Mouse (Mus musculus) spleen, postnatal 14 days (tissue): ENCODE data around the gene Ankrd13b.
"Not testable (repeated sequence)": the region's sequence is repeated elsewhere in the genome, so short reads cannot be mapped to it uniquely, and the experiment has no call there.

Source experiments
- DNase-seq, 2 experiments: peaks; one replicate each; pipeline ENCODE4 v3.0.0; 2021 to 2022; ENCODE audit warnings: low spot score in 2 of 2

The Ankrd13b gene

GRCm38 (mm10) chr11:77489591-77490235, at the start of gene Ankrd13b:
Gene Ankrd13b, minus strand, starts transcription at chr11:77489678.
- DNase-seq = peak in 1 of 2 experiments; percentile 35

DNA sequence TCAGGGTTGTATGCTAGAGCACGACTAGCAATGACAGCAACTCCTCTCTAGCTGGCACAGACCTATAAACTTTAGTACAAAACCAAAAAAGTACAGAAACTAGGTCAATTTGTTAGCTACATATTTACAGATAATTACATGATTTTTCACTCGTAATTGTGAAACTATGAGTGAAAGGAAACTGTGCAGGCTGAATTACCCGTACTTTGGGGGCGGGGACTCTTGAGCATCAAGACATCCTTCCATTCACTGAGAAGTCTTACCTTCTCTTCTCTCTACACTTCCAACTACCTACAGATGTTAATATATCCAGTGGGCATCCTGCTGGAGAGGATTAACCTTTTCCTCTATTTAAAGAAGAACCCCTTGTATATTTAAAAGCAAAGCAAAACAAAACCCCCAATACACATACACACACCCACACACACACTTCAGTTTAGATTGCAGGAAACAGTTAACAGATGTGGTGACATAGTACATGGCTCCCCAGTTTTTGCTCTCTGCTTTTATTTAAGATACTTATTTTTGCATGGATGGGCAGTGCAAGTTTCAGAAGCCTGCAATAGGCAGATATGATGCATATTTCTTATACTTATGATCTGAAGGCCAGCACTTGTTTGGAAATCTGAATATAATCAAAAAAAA, 42.8 kb upstream of the Ankrd13b start:
- DNase-seq = no peak

- no peak for DNase-seq
Measured at GRCm38 (mm10) chr11:77530862-77531261, 41.4 kb upstream of the Ankrd13b start.

GRCm38 (mm10) chr11:77529644-77530043, 40.2 kb upstream of the Ankrd13b start:
- DNase-seq = no peak

- not testable (repeated sequence) for DNase-seq
Measured at GRCm38 (mm10) chr11:77528420-77528819, 38.9 kb upstream of the Ankrd13b start.

DNA sequence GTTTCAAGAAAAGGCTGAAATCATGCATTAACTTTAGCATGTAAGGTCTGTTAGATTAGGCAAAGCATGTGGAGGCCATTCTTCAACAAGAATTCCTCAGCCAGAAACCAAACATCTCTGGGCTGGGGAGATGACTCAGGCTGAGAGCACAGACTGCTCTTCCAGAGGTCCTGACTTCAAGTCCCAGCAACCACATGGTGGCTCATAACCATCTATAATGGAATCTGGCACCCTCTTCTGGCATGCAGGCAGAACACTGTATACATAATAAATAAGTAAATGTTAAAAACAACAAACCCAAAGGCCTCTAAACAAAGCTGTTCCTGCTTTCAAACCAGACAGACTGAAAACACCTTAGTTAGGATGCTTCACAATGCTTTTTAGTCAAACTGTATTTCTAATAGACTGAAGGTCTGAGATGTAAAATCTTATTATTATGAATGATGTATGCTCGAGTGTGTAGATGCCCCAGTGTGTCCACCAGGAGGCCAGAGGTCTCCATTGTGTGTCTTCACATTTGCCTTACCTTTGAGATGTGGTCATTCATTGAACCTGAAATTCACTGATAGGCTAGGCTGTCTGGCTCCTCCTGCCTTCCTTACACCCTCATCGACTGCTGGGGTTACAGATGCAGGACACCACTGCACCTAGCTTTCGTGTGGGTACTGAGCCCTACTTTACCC, 36.5 kb upstream of the Ankrd13b start:
- DNase-seq = no peak

- no peak for DNase-seq
Measured at GRCm38 (mm10) chr11:77520601-77521529, 31.4 kb upstream of the Ankrd13b start.

GRCm38 (mm10) chr11:77519043-77519442, 29.6 kb upstream of the Ankrd13b start, which contains the start of gene Gm10392:
Gene Gm10392, minus strand, starts transcription at chr11:77519198.
- DNase-seq = peak in 1 of 2 experiments; percentile 31

GRCm38 (mm10) chr11:77518051-77518798, 28.7 kb upstream of the Ankrd13b start:
- no peak for DNase-seq

DNA sequence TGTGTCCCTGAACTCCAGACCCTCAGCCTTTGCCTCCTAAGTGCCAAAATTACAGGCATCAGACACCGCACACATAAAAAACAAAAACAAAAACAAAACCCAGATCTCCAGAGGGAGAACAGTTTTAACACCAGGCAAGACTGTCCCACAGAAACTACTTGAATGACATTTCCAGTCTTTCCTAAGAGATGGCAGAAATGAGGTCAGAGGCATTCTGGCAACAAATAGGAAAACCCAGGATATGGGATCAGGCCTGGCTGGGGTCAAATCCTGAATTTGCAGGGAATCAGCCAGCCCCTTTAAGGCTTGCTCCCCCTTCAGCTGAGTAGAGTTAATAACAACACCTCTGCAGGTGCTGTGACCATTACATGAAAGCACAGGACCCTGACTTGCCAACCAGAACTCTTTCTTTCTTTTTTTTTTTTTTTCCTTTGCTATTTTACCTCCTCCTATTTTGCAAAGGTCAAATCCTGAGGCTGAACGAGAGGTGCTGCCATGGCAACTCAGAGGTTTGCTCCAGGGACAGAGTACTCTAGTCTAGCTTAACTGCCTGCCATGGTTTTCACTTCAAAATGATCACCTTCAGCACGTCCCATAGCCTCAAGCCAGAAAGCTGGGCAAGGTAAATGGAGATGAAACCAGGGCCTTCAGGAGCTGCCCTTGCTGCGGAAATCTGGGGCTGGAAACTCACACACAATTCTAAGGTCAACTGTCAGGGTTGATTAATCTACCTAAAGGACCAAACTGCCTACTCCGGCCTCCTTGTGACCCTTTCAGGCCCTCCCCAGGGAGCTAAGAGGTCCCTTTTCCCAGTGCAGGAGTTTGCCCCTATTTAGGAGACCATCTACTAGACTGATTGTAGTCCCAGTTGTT, 27.3 kb upstream of the Ankrd13b start:
- DNase-seq = no peak

DNA sequence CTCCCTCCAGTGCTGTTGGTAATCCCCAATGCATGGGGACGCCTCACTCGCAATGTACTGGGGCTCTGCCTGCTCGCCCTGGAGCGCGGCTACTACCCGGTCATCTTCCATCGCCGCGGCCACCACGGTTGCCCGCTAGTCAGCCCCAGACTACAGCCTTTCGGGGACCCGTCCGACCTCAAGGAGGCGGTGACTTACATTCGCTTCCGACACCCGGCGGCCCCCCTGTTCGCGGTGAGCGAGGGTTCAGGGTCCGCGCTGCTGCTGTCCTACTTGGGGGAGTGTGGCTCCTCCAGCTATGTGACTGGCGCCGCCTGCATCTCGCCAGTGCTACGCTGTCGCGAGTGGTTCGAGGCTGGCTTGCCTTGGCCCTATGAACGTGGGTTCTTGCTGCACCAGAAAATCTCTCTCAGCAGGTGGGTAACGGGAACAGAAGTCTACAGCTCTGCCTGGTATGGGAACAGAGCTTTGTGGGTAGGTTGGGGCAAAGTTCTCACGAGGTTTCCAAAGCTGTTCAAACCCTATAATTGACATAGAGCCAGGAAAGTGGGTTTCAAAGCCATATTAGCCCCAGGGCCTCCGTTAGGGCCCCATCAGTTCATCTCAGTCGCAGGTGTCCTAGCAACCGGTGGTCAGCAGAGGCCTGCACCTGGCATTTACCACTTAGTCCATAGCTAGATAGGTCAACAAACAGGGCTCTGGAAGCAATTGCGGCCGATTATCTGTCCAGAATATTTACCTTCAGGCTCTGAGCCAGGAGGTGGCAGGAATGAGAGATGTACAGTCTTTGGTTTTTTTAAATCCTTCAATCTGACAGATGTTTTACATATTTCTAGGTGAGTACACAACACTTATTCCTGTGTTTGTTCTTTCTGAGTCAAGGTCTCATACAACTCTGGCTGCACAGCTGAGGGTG, 26.4 kb upstream of the Ankrd13b start, which contains the start of gene Trp53i13:
Gene Trp53i13 (minus strand): TSS at position 344 of the 916 bp plus-strand sequence.
- DNase-seq = no peak

GRCm38 (mm10) chr11:77514832-77515636, 25.6 kb upstream of the Ankrd13b start, which contains the start of gene Abhd15:
Gene Abhd15, plus strand, starts transcription at chr11:77515121.
- DNase-seq = peak in 1 of 2 experiments; percentile 53

DNA sequence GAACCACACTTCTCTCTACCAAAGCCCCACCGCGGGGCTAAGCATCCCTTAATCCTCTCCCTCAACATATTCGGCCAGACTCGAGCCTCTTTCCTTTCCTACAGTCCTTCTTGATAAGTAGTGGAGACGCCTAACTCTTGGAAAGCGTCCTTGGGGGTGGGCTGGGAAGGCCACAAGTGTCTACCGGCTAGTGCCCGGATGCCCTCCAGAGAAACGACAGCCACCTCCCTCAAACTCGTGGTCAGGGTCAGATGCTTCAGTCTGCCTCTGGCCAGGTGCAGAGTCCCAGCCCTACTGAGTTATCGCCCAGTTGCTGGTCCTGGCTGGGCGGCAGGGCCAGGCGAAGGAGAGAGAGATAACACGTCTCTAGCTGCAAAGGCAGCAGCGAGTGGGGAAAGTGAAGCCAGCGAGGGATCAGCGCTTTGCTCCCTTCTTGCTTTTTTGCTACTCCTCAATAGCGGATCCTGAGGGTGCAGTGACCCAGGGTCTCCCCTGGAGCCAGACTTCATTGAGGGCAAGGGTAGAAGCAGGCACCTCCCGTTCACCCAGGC, 24.9 kb upstream of the Ankrd13b start:
- DNase-seq = peak in 1 of 2 experiments; percentile 31

- DNase-seq = no peak
Measured at GRCm38 (mm10) chr11:77513811-77514170, 24.3 kb upstream of the Ankrd13b start.

DNA sequence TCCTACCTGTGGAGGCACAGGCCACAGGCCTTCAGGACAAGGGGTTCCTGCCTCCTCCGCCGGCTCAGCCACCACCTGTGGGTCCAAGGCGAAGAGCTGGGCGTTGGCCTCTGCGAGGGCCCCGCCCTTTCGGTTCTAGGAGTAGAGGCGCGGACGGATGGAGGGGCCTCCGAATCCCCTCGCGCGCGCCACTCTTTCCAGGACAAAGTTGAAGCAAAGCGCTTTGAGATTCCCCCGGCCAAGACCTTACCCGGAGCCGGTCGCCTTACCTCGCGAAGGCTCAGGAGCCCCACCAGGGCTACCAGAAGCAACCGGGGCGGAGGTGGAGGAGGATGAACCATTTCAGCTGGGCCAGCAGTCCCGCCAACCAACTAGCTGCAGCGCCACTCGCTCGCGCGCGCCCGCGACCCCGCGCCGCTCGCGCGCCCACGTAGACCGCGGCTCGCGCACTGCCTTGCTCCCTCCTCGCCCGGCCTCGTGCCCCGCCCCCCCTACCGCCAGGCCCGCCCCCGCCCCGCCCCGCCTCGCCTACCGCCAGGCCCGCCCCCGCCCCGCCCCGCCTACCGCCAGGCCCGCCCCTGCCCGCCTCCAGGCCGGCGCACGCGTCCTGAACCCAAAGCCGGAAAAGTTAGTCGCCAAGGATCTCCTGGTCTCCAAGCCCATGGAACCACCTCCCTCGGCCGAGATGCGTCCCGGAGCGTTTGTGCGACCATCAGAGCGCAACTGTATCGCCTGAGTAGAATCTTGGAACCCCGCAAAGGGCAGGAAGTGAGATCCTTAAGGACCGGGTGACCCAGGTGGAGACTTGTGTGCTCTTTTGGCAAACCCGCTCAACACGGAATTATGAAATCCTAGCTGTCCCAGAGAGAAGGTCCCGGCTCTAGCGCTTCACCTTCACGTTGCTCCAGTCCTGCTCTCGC, 23.7 kb upstream of the Ankrd13b start:
- DNase-seq = peak; percentile 66 to 75

DNA sequence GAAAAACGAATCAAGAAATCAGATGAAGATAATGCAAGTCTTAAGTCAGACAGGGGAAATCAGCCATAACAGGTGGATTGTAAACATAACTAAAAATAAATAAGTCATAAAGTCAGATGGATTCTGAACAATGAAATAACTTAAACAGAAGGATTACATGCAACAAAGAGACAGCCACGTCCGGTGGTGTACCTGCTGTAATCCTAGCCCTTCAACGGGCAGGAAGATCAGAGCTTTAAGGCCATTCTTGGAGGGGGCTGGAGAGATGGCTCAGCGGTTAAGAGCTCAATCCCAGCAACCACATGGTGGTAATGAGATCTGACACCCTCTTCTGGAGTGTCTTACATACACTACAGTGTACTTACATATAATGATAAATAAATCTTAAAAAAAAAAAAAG, 21.9 kb upstream of the Ankrd13b start:
- no peak for DNase-seq
